Mouse (Mus musculus): ENCODE results near the gene Luc7l.
"Not testable (repeated sequence)": the region's sequence is repeated elsewhere in the genome, so short reads cannot be mapped to it uniquely, and the experiment has no call there.

Gene Luc7l

GRCm38 (mm10) chr17:26251886-26252538 is 684 bp upstream of the Luc7l start:
- in situ Hi-C loops (cut with MboI; ENCODE audit: low sequenced_read_pairs): no loop called here

- in situ Hi-C loops (cut with MboI; ENCODE audit: low sequenced_read_pairs): no loop called here
Observed at GRCm38 (mm10) chr17:26253399-26253798, 703 bp downstream of the Luc7l start.

GRCm38 (mm10) chr17:26255313-26255712 is 2.6 kb downstream of the Luc7l start:
- in situ Hi-C loops (cut with MboI; ENCODE audit: low sequenced_read_pairs): no loop called here

GRCm38 (mm10) chr17:26261826-26262225 is 9.1 kb downstream of the Luc7l start:
- in situ Hi-C loops (cut with MboI; ENCODE audit: low sequenced_read_pairs): no loop called here

- in situ Hi-C loops (cut with MboI; ENCODE audit: low sequenced_read_pairs): no loop called here
Observed at GRCm38 (mm10) chr17:26262384-26262783, 9.7 kb downstream of the Luc7l start.

GRCm38 (mm10) chr17:26268851-26269250 is 16.2 kb downstream of the Luc7l start:
- in situ Hi-C loops (cut with MboI; ENCODE audit: low sequenced_read_pairs): no loop called here

- in situ Hi-C loops (cut with MboI; ENCODE audit: low sequenced_read_pairs): not testable (repeated sequence)
Observed at GRCm38 (mm10) chr17:26269577-26269976, 16.9 kb downstream of the Luc7l start.

- in situ Hi-C loops (cut with MboI; ENCODE audit: low sequenced_read_pairs): no loop called here
Observed at GRCm38 (mm10) chr17:26272586-26272985, 19.9 kb downstream of the Luc7l start.

- in situ Hi-C loops (cut with MboI; ENCODE audit: low sequenced_read_pairs): no loop called here
Observed at GRCm38 (mm10) chr17:26275933-26276332, 23.2 kb downstream of the Luc7l start.

- in situ Hi-C loops (cut with MboI; ENCODE audit: low sequenced_read_pairs): no loop called here
Observed at GRCm38 (mm10) chr17:26276711-26277110, 24.0 kb downstream of the Luc7l start.

GRCm38 (mm10) chr17:26286199-26286955 is 33.7 kb downstream of the Luc7l start:
- in situ Hi-C loops (cut with MboI; ENCODE audit: low sequenced_read_pairs): no loop called here

GRCm38 (mm10) chr17:26289475-26289874 is 36.8 kb downstream of the Luc7l start:
- in situ Hi-C loops (cut with MboI; ENCODE audit: low sequenced_read_pairs): no loop called here

- in situ Hi-C loops (cut with MboI; ENCODE audit: low sequenced_read_pairs): not testable (repeated sequence)
Observed at GRCm38 (mm10) chr17:26298318-26298717, 45.6 kb downstream of the Luc7l start.

GRCm38 (mm10) chr17:26314291-26314690 is 61.6 kb downstream of the Luc7l start:
- in situ Hi-C loops (cut with MboI; ENCODE audit: low sequenced_read_pairs): loop anchor here (10.0 to 25.0 kb wide), 2 partner anchors 141 to 323 kb away; no protein-coding TSS in a partner anchor

- in situ Hi-C loops (cut with MboI; ENCODE audit: low sequenced_read_pairs): loop anchor here (10.0 to 25.0 kb wide), 2 partner anchors 139 to 322 kb away; no protein-coding TSS in a partner anchor
Observed at GRCm38 (mm10) chr17:26315474-26315873, 62.8 kb downstream of the Luc7l start.

- in situ Hi-C loops (cut with MboI; ENCODE audit: low sequenced_read_pairs): loop anchor here (10.0 to 25.0 kb wide), 2 partner anchors 136 to 319 kb away; no protein-coding TSS in a partner anchor
Observed at GRCm38 (mm10) chr17:26318441-26318840, 65.7 kb downstream of the Luc7l start.
